Mouse (Mus musculus) limb, embryonic 12.5 days (tissue): Measurements from ENCODE around the gene Ldb2. TPM values are rescaled to one million over a fixed set of nuclear protein-coding genes. Genes with fewer than 3 reads are reported as not detected.

Experiments used
- ATAC-seq: fragments of 200-750 bp; cut with Nextera tagmentation; 2 replicates; pipeline ENCODE4 v1.8.0; 2017; ENCODE audit warnings: low read depth, moderate TSS enrichment; ENCODE audit not compliant: insufficient number of reproducible peaks, insufficient read depth, low FRiP score, low TSS enrichment
- H3K27ac ChIP-seq: fragments of 300-500 bp; sonication (generic); 2 replicates; pipeline ENCODE4 v1.5.1; 2016; ENCODE audit warnings: mild to moderate bottlenecking, moderate library complexity
- H3K27me3 ChIP-seq: fragments of 300-500 bp; sonication (generic); 2 replicates; pipeline ENCODE4 v1.6.1; 2016; ENCODE audit warnings: mild to moderate bottlenecking, moderate library complexity
- H3K36me3 ChIP-seq: fragments of 300-500 bp; sonication (generic); 2 replicates; pipeline ENCODE4 v1.6.1; 2016; ENCODE audit warnings: mild to moderate bottlenecking, moderate library complexity
- H3K4me1 ChIP-seq: fragments of 300-500 bp; sonication (generic); replicated peaks from 2 replicates; pipeline ENCODE4 v1.6.1; 2016
- H3K4me2 ChIP-seq: fragments of 300-500 bp; sonication (generic); 2 replicates; pipeline ENCODE4 v1.6.1; 2016; ENCODE audit warnings: mild to moderate bottlenecking, moderate library complexity
- H3K4me3 ChIP-seq: fragments of 300-500 bp; sonication (generic); replicated peaks from 2 replicates; pipeline ENCODE4 v1.5.1; 2016; ENCODE audit warnings: mild to moderate bottlenecking
- H3K9ac ChIP-seq: fragments of 300-500 bp; sonication (generic); replicated peaks from 2 replicates; pipeline ENCODE4 v1.6.1; 2016; ENCODE audit warnings: mild to moderate bottlenecking, moderate library complexity
- H3K9me3 ChIP-seq: fragments of 300-500 bp; sonication (generic); 2 replicates; pipeline ENCODE4 v1.6.1; 2016; ENCODE audit warnings: mild to moderate bottlenecking, moderate library complexity
- WGBS: fragments of 180-500 bp; shearing (Covaris S2); methylation state at CpG from one replicate; pipeline ENCODE4 v1.1.7; 2016; 5-methylcytosine and 5-hydroxymethylcytosine counted together
- polyA plus RNA-seq: library from polyadenylated mRNA; unstranded; fragments of >200 nt; fragmentation: Nextera tagmentation; extraction: Ambion mirVana; gene quantifications from 2 replicates; pipeline ENCODE4 v1.2.1, GENCODE M21; 2016

Gene Ldb2
- polyA plus RNA-seq, 1 experiment from 2014 or later, result 41.7 TPM

DNA sequence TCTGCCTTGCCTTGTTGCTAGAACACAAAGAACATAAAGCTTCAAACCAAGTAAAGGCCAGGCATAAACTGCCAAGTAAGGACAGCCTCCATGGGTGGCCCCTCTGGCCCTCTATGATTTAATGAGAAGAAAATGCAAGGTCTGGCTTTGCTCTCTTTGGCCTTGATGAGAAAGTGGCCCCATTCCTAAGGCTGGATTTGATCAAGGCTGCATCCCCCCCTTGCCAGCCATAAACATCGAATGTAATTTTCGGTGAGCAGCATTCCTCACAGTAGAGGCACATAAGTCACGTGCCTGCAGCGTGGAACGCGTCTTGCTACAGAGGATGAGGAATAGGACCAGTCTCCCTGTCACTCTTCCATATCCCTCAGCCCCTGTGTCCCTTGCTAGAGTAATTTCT is 113.1 kb downstream of the Ldb2 start:
- Histone ChIP-seq H3K9me3 (no peaks in the 10 kb centered on the region), H3K36me3 (no peaks in the 10 kb centered on the region), H3K4me2 (no peak overlapping the region), H3K27me3 (no peaks in the 10 kb centered on the region), H3K4me1 (peaks cover 25% of the 10 kb centered on the region), H3K4me3 (no peak overlapping the region), H3K9ac (no peak overlapping the region), H3K27ac (peak overlapping the region; percentile 19; the same call in 1 of the 2 replicates)
- ATAC-seq, result 0 out of 2 replicates have a peak, but pooled peaks have one; percentile 68
- 20% methylated on average over 6 of the region's 6 CpGs for WGBS

DNA sequence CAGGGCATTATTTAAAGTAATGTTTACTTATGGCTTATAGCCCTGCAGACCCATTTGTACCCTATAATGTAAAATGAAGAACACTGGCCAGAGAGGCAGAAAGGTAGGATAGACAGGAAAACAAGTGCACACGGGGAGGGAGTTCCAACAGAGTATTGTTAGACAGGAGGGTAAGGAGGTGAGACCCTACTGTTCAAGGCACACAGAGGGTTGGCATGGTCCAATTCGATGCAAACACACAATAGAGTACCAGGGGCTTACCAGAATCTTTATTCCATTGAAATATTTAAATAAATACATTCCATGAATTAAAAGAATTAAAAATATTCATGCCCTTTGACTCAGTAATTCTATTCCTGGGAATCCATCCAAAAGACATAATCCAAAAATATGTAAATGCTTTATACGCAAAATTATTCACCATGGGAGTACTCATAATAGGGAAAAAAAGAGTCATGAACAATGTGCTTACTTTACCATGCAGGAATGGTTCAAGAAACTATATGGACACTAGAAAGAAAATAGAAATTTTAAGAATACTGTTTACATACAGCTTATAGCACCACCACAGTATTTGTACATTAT is 118.3 kb downstream of the Ldb2 start:
- 87% methylated on average over 3 of the region's 3 CpGs for WGBS
- Histone ChIP-seq H3K4me3 (no peak overlapping the region), H3K9me3 (no peaks in the 10 kb centered on the region), H3K27ac (no peak overlapping the region), H3K4me2 (no peak overlapping the region), H3K27me3 (no peaks in the 10 kb centered on the region), H3K9ac (no peak overlapping the region), H3K4me1 (peaks cover 5% of the 10 kb centered on the region), H3K36me3 (no peaks in the 10 kb centered on the region)
- ATAC-seq, result no peak

DNA sequence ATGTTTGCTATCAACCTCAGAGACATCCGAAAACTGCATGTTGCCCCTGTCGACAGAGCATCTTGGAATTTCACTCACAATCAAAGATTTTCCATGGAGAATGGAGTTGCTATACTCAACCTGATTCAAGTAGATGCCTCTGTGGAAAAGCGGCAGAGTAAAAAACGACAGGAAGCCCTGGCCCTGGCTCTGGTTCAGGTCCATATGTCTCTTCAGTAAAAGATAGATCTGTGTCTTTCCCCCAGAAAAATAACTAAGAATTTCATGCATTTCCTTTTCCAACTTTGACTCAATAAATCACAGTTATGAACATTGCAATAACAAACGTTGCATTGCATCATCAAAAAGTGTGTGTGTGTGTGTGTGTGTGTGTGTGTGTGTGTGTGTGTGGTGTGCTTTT is 121.7 kb downstream of the Ldb2 start:
- no peaks in the 10 kb centered on the region for H3K36me3 ChIP-seq
- H3K27me3 ChIP-seq, result no peaks in the 10 kb centered on the region
- H3K4me2 ChIP-seq, result no peak overlapping the region
- no peaks in the 10 kb centered on the region for H3K9me3 ChIP-seq
- H3K4me3 ChIP-seq, result no peak overlapping the region
- WGBS, result 88% methylated on average over 5 of the region's 5 CpGs
- ATAC-seq, result no peak
- no peak overlapping the region for H3K27ac ChIP-seq
- H3K4me1 ChIP-seq, result no peaks in the 10 kb centered on the region
- H3K9ac ChIP-seq, result no peak overlapping the region

DNA sequence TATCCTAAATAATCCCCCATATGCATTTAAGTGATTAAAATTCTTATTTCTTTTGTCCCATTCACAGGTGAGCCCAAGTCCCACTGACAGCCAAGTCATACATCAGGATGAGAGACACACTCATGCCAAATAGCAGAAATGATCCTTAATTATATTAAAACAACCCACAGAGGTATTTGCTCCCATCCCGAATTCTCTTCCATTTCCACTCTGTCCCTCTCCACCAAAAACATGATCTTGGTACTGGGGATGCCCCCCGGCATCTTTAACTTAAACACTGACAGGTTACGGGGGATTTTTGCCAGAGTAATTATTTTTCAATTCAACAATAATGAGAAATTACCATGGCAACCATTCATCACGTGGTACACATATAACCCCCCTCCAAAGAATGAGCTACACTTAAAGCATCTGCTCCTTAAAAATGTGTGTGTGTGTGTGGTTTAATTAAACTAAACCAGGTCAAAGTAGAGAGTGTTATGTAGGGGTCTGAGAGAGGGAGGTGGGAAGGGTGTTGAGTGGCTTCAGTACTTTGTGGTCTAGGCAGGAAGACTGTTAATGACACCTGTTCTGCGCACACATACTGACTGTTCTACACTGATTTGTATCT is 123.2 kb downstream of the Ldb2 start:
- H3K4me1 ChIP-seq, result no peaks in the 10 kb centered on the region
- H3K27ac ChIP-seq, result no peak overlapping the region
- no peak for ATAC-seq
- H3K4me3 ChIP-seq, result no peak overlapping the region
- no peak overlapping the region for H3K9ac ChIP-seq
- H3K36me3 ChIP-seq, result no peaks in the 10 kb centered on the region
- WGBS, result 73% methylated on average over 5 of the region's 5 CpGs
- H3K9me3 ChIP-seq, result no peaks in the 10 kb centered on the region
- no peaks in the 10 kb centered on the region for H3K27me3 ChIP-seq
- H3K4me2 ChIP-seq, result no peak overlapping the region

DNA sequence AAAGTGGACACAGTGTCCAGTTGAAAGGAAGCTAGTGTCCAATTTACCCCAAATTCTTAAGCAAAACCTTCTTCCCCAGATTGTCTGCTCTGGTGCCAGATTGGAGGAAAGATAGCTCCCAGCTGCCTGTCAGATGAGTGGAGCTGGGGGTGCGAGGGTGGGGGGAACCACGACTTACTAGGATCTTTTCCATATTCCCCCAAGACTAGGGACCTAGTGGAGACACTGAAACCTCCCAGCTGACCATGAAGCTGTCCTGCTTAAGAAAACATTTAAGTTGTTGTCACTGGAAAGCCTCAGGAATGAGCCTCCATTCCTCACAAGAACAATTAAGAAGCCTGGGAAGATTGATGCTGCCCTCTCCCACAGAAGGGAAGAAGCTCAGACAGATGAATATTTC is 129.1 kb downstream of the Ldb2 start:
- H3K27ac ChIP-seq, result no peak overlapping the region
- H3K9ac ChIP-seq, result no peak overlapping the region
- H3K9me3 ChIP-seq, result no peaks in the 10 kb centered on the region
- 48% methylated on average over 2 of the region's 2 CpGs for WGBS
- no peaks in the 10 kb centered on the region for H3K36me3 ChIP-seq
- no peak for ATAC-seq
- H3K4me3 ChIP-seq, result no peak overlapping the region
- no peaks in the 10 kb centered on the region for H3K4me1 ChIP-seq
- H3K4me2 ChIP-seq, result no peak overlapping the region
- no peaks in the 10 kb centered on the region for H3K27me3 ChIP-seq

DNA sequence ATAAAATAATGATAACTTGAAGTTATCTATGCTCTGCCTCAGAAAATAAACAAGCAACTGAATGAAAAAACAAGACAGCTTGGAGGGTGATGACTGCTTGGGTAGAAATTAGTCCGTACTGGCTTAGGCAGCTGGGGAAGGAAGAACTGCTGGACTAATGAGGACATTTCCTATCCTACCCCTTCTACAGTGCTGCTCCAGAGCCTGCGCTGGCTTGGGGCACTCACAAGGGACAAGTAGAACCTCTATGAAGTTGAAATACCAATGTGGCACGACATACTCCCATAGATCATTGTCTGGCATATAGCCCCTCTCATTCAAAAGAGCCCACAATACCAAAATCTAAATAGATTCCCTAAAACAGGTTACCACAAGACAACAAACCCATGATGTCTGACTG is 131.6 kb downstream of the Ldb2 start:
- no peaks in the 10 kb centered on the region for H3K4me1 ChIP-seq
- H3K9ac ChIP-seq, result no peak overlapping the region
- no peak overlapping the region for H3K4me3 ChIP-seq
- H3K27me3 ChIP-seq, result no peaks in the 10 kb centered on the region
- no peak overlapping the region for H3K27ac ChIP-seq
- H3K36me3 ChIP-seq, result no peaks in the 10 kb centered on the region
- no peak overlapping the region for H3K4me2 ChIP-seq
- no peak for ATAC-seq
- H3K9me3 ChIP-seq, result no peaks in the 10 kb centered on the region
- WGBS, result 88% methylated on average over 3 of the region's 3 CpGs

DNA sequence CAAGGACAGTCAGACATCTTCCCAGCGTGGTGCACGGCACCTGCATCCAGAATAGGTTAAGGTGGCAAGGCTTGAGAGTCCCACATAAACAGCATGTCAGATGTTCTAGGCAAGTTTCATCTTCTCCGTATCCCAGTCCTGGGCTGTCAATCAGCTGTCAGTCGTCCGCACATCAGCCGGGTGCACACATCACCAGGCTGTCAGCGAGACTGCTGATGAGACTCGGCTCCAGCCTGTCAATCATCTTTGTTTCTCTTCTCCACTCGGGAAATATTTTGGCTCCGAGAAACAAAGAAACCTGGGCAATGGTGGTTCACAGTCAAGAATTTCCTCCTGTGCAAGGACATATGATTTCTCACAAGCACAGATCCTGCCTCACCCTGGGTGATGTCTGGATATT is 132.1 kb downstream of the Ldb2 start:
- Histone ChIP-seq H3K4me1 (no peaks in the 10 kb centered on the region), H3K4me2 (no peak overlapping the region), H3K27me3 (no peaks in the 10 kb centered on the region), H3K4me3 (no peak overlapping the region), H3K36me3 (no peaks in the 10 kb centered on the region), H3K27ac (no peak overlapping the region), H3K9ac (no peak overlapping the region), H3K9me3 (no peaks in the 10 kb centered on the region)
- no peak for ATAC-seq
- 91% methylated on average over 10 of the region's 10 CpGs for WGBS

DNA sequence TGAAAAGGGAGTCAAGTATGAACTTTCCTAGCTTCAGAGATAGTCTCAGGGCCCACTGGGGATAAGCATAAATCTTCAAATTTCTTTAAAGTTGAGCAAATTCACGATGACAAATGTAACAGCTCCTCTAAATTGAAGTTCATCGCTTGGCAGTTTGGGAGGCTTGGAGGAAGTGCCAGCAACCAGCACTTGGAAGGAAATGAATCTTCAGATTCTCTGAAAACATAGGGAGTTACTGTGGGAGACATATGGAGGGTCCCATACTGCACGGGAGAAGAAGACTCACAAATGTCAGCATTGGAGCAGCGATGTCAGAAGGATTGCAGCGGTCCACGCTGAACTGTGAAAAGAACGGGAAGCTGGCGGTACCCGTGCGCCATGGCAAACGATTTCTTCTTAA is 139.8 kb downstream of the Ldb2 start:
- H3K4me1 ChIP-seq, result no peaks in the 10 kb centered on the region
- no peaks in the 10 kb centered on the region for H3K36me3 ChIP-seq
- no peak overlapping the region for H3K4me3 ChIP-seq
- no peak for ATAC-seq
- no peaks in the 10 kb centered on the region for H3K27me3 ChIP-seq
- H3K9me3 ChIP-seq, result no peaks in the 10 kb centered on the region
- H3K27ac ChIP-seq, result no peak overlapping the region
- 91% methylated on average over 11 of the region's 11 CpGs for WGBS
- no peak overlapping the region for H3K4me2 ChIP-seq
- H3K9ac ChIP-seq, result no peak overlapping the region

DNA sequence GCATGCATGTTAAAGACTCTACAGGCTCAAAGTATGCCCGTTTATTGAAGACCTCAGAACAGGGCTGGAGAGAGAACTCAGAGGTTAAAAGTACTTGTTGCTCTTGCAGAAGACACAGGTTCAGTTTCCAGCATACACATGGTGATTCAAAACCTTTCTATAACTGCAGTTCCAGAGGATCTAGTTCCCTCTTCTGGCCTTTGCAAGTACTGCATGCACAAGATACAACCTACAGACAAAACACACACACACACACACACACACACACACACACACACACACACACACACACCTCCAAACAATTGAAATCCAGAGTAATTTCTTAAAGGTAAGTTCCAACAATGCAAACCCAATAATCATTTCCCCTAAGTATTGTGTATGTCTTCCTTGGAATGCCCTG is 142.8 kb downstream of the Ldb2 start:
- Histone ChIP-seq H3K9me3 (no peaks in the 10 kb centered on the region), H3K9ac (no peak overlapping the region), H3K36me3 (no peaks in the 10 kb centered on the region), H3K4me1 (no peaks in the 10 kb centered on the region), H3K4me3 (no peak overlapping the region), H3K27me3 (no peaks in the 10 kb centered on the region), H3K4me2 (no peak overlapping the region), H3K27ac (no peak overlapping the region)
- 97% methylated on average over 1 of the region's 1 CpGs for WGBS
- ATAC-seq, result no peak

DNA sequence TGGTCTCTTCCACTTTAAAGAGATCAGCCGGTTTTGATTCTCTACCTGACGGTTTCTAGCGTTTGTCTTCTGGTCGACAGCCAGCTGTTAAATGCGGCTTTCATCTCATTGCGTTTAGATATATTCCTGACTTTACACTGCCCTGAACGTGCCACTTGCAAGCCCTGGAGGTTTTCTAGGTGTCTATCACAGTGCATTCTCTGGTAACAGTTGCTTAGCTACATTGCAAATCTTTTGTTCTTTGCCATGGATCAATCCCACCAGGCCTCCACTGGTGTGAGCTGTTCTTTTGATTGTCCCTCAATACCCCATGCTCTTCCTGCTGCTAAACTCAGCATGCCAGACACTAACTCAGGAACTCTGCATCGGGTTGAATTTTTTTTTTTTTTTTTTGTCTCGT is 145.1 kb downstream of the Ldb2 start:
- H3K27ac ChIP-seq, result no peak overlapping the region
- no peaks in the 10 kb centered on the region for H3K9me3 ChIP-seq
- no peaks in the 10 kb centered on the region for H3K36me3 ChIP-seq
- 44% methylated on average over 9 of the region's 9 CpGs for WGBS
- no peak overlapping the region for H3K4me2 ChIP-seq
- H3K4me1 ChIP-seq, result no peaks in the 10 kb centered on the region
- no peak overlapping the region for H3K9ac ChIP-seq
- no peaks in the 10 kb centered on the region for H3K27me3 ChIP-seq
- no peak for ATAC-seq
- no peak overlapping the region for H3K4me3 ChIP-seq

DNA sequence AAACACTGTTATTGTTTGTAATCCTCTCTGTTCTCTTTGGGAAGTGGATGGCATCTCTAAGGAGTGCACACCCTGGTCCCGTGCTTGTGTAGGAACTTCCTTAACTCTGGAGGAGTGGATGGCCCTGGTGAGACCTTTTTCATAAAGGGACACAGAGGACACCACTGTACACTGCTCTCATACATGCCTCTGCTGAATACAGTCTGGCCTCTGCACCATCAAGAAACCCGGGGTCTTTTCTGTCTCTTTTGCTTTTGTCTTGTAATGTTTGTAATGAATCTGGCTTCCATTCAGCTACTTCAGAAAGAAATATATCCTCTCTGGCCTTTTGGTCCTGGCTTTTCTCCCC is 152.7 kb downstream of the Ldb2 start:
- Histone ChIP-seq H3K27ac (no peak overlapping the region), H3K9me3 (no peaks in the 10 kb centered on the region), H3K36me3 (no peaks in the 10 kb centered on the region), H3K4me3 (no peak overlapping the region), H3K9ac (no peak overlapping the region), H3K4me2 (no peak overlapping the region), H3K27me3 (no peaks in the 10 kb centered on the region), H3K4me1 (peaks cover 18% of the 10 kb centered on the region)
- ATAC-seq, result no peak
- WGBS, result 57% methylated on average over 2 of the region's 2 CpGs
